Mouse (Mus musculus): ENCODE results near the gene Myo6. TPM values are rescaled to one million over a fixed set of nuclear protein-coding genes. Genes with fewer than 3 reads are reported as not detected.

Gene Myo6
- polyA plus RNA-seq, 1 experiment from 2014 or later: 14.8 TPM

GRCm38 (mm10) chr9:80181692-80182091 is 16.9 kb downstream of the Myo6 start:
- Histone ChIP-seq H3K4me2 (no peak overlapping the region), H3K9me3 (replicated peaks) (no peaks in the 10 kb centered on the region), H3K4me3 (no peak overlapping the region), H3K9ac (no peak overlapping the region), H3K27ac (ENCODE audit: poor library complexity, severe bottlenecking) (no peak overlapping the region), H3K27me3 (replicated peaks) (no peaks in the 10 kb centered on the region), H3K4me1 (replicated peaks) (peaks cover 13% of the 10 kb centered on the region), H3K36me3 (no peaks in the 10 kb centered on the region)
- ATAC-seq (ENCODE audit: insufficient number of reproducible peaks, low FRiP score): no peak
- WGBS: 53% methylated on average over 1 of the region's 1 CpGs

GRCm38 (mm10) chr9:80184138-80184537 is 19.3 kb downstream of the Myo6 start:
- H3K9me3 ChIP-seq (replicated peaks): no peaks in the 10 kb centered on the region
- H3K4me1 ChIP-seq (replicated peaks): peaks cover 5% of the 10 kb centered on the region; the same call in 1 of the 2 replicates
- WGBS: 82% methylated on average over 5 of the region's 5 CpGs
- no peak overlapping the region for H3K4me3 ChIP-seq
- no peaks in the 10 kb centered on the region for H3K27me3 ChIP-seq (replicated peaks)
- H3K9ac ChIP-seq: no peak overlapping the region
- no peak overlapping the region for H3K27ac ChIP-seq (ENCODE audit: poor library complexity, severe bottlenecking)
- H3K4me2 ChIP-seq: no peak overlapping the region
- no peak for ATAC-seq (ENCODE audit: insufficient number of reproducible peaks, low FRiP score)
- H3K36me3 ChIP-seq: no peaks in the 10 kb centered on the region

GRCm38 (mm10) chr9:80185737-80186136 is 20.9 kb downstream of the Myo6 start:
- Histone ChIP-seq H3K4me3 (no peak overlapping the region), H3K36me3 (no peaks in the 10 kb centered on the region), H3K9ac (no peak overlapping the region), H3K4me2 (no peak overlapping the region), H3K27ac (ENCODE audit: poor library complexity, severe bottlenecking) (no peak overlapping the region), H3K9me3 (replicated peaks) (no peaks in the 10 kb centered on the region), H3K4me1 (replicated peaks) (peaks cover 5% of the 10 kb centered on the region; the same call in 1 of the 2 replicates), H3K27me3 (replicated peaks) (no peaks in the 10 kb centered on the region)
- 38% methylated on average over 3 of the region's 3 CpGs for WGBS
- ATAC-seq (ENCODE audit: insufficient number of reproducible peaks, low FRiP score): 0 out of 2 replicates have a peak, but pooled peaks have one; percentile 51

GRCm38 (mm10) chr9:80186693-80187092 is 21.9 kb downstream of the Myo6 start:
- H3K4me1 ChIP-seq (replicated peaks): peaks cover 13% of the 10 kb centered on the region
- no peaks in the 10 kb centered on the region for H3K36me3 ChIP-seq
- H3K4me3 ChIP-seq: no peak overlapping the region
- H3K27ac ChIP-seq (ENCODE audit: poor library complexity, severe bottlenecking): no peak overlapping the region
- H3K27me3 ChIP-seq (replicated peaks): no peaks in the 10 kb centered on the region
- H3K4me2 ChIP-seq: no peak overlapping the region
- H3K9me3 ChIP-seq (replicated peaks): no peaks in the 10 kb centered on the region
- 89% methylated on average over 8 of the region's 8 CpGs for WGBS
- no peak overlapping the region for H3K9ac ChIP-seq
- no peak for ATAC-seq (ENCODE audit: insufficient number of reproducible peaks, low FRiP score)

- H3K27me3 ChIP-seq (replicated peaks): no peaks in the 10 kb centered on the region
- H3K9ac ChIP-seq: no peak overlapping the region
- no peak overlapping the region for H3K4me3 ChIP-seq
- H3K9me3 ChIP-seq (replicated peaks): no peaks in the 10 kb centered on the region
- no peaks in the 10 kb centered on the region for H3K36me3 ChIP-seq
- no peak overlapping the region for H3K4me2 ChIP-seq
- WGBS: 54% methylated on average over 5 of the region's 5 CpGs
- peaks cover 27% of the 10 kb centered on the region for H3K4me1 ChIP-seq (replicated peaks)
- H3K27ac ChIP-seq (ENCODE audit: poor library complexity, severe bottlenecking): no peak overlapping the region
- ATAC-seq (ENCODE audit: insufficient number of reproducible peaks, low FRiP score): no peak
Observed at GRCm38 (mm10) chr9:80188324-80188893, 23.6 kb downstream of the Myo6 start.

GRCm38 (mm10) chr9:80191240-80191639 is 26.4 kb downstream of the Myo6 start:
- H3K27me3 ChIP-seq (replicated peaks): no peaks in the 10 kb centered on the region
- no peaks in the 10 kb centered on the region for H3K36me3 ChIP-seq
- no peak overlapping the region for H3K9ac ChIP-seq
- no peak overlapping the region for H3K4me3 ChIP-seq
- WGBS: 68% methylated on average over 6 of the region's 6 CpGs
- peaks cover 39% of the 10 kb centered on the region for H3K4me1 ChIP-seq (replicated peaks)
- no peaks in the 10 kb centered on the region for H3K9me3 ChIP-seq (replicated peaks)
- H3K27ac ChIP-seq (ENCODE audit: poor library complexity, severe bottlenecking): no peak overlapping the region
- ATAC-seq (ENCODE audit: insufficient number of reproducible peaks, low FRiP score): no peak
- no peak overlapping the region for H3K4me2 ChIP-seq

- H3K27ac ChIP-seq (ENCODE audit: poor library complexity, severe bottlenecking): no peak overlapping the region
- no peaks in the 10 kb centered on the region for H3K9me3 ChIP-seq (replicated peaks)
- H3K4me2 ChIP-seq: peak overlapping the region; percentile 26; the same call in 1 of the 2 replicates
- H3K9ac ChIP-seq: 0 out of 2 replicates have a peak overlapping the region, but pooled peaks have one; percentile 7
- no peak overlapping the region for H3K4me3 ChIP-seq
- H3K36me3 ChIP-seq: no peaks in the 10 kb centered on the region
- H3K4me1 ChIP-seq (replicated peaks): peaks cover 46% of the 10 kb centered on the region
- no peaks in the 10 kb centered on the region for H3K27me3 ChIP-seq (replicated peaks)
- 56% methylated on average over 10 of the region's 10 CpGs for WGBS
- ATAC-seq (ENCODE audit: insufficient number of reproducible peaks, low FRiP score): no peak
Observed at GRCm38 (mm10) chr9:80192324-80192723, 27.5 kb downstream of the Myo6 start.

- ATAC-seq (ENCODE audit: insufficient number of reproducible peaks, low FRiP score): no peak
Observed at GRCm38 (mm10) chr9:80194446-80194845, 29.6 kb downstream of the Myo6 start.

GRCm38 (mm10) chr9:80196161-80196560 is 31.3 kb downstream of the Myo6 start:
- H3K4me1 ChIP-seq (replicated peaks): peaks cover 43% of the 10 kb centered on the region
- WGBS: 60% methylated on average over 3 of the region's 3 CpGs
- H3K27me3 ChIP-seq (replicated peaks): no peaks in the 10 kb centered on the region
- H3K9me3 ChIP-seq (replicated peaks): no peaks in the 10 kb centered on the region
- H3K4me3 ChIP-seq: no peak overlapping the region
- H3K27ac ChIP-seq (ENCODE audit: poor library complexity, severe bottlenecking): no peak overlapping the region
- ATAC-seq (ENCODE audit: insufficient number of reproducible peaks, low FRiP score): no peak
- no peaks in the 10 kb centered on the region for H3K36me3 ChIP-seq
- no peak overlapping the region for H3K4me2 ChIP-seq
- H3K9ac ChIP-seq: no peak overlapping the region

More at GRCm38 (mm10) chr9:80194446-80194845, 29.6 kb downstream of the Myo6 start:
- Histone ChIP-seq H3K9ac (no peak overlapping the region; the same call in 1 of the 2 replicates), H3K9me3 (replicated peaks) (no peaks in the 10 kb centered on the region), H3K4me1 (replicated peaks) (peaks cover 46% of the 10 kb centered on the region), H3K27me3 (replicated peaks) (no peaks in the 10 kb centered on the region), H3K27ac (ENCODE audit: poor library complexity, severe bottlenecking) (no peak overlapping the region), H3K4me2 (no peak overlapping the region), H3K4me3 (no peak overlapping the region), H3K36me3 (no peaks in the 10 kb centered on the region)
- 56% methylated on average over 6 of the region's 6 CpGs for WGBS

GRCm38 (mm10) chr9:80197233-80197632 is 32.4 kb downstream of the Myo6 start:
- Histone ChIP-seq H3K27ac (ENCODE audit: poor library complexity, severe bottlenecking) (no peak overlapping the region; the same call in 1 of the 2 replicates), H3K4me1 (replicated peaks) (peaks cover 39% of the 10 kb centered on the region), H3K9me3 (replicated peaks) (no peaks in the 10 kb centered on the region), H3K27me3 (replicated peaks) (no peaks in the 10 kb centered on the region), H3K4me2 (no peak overlapping the region), H3K36me3 (no peaks in the 10 kb centered on the region), H3K9ac (no peak overlapping the region), H3K4me3 (no peak overlapping the region)
- no peak for ATAC-seq (ENCODE audit: insufficient number of reproducible peaks, low FRiP score)
- WGBS: 71% methylated on average over 6 of the region's 6 CpGs

- H3K4me3 ChIP-seq: no peak overlapping the region
- ATAC-seq (ENCODE audit: insufficient number of reproducible peaks, low FRiP score): no peak
- no peaks in the 10 kb centered on the region for H3K36me3 ChIP-seq
- H3K27ac ChIP-seq (ENCODE audit: poor library complexity, severe bottlenecking): no peak overlapping the region
- H3K9me3 ChIP-seq (replicated peaks): no peaks in the 10 kb centered on the region
- H3K9ac ChIP-seq: no peak overlapping the region
- no peak overlapping the region for H3K4me2 ChIP-seq
- H3K27me3 ChIP-seq (replicated peaks): no peaks in the 10 kb centered on the region
- peaks cover 22% of the 10 kb centered on the region for H3K4me1 ChIP-seq (replicated peaks)
- 79% methylated on average over 6 of the region's 6 CpGs for WGBS
Observed at GRCm38 (mm10) chr9:80200855-80201254, 36.0 kb downstream of the Myo6 start.

Measured in heart, embryonic 12.5 days (tissue).